Mouse (Mus musculus) myocyte (in vitro differentiated cells): ENCODE measurements at regions not wholly inside any gene's neighbourhood (a gene's known extent, or its start where the extent isn't known, plus 50 kb on each side); places are given as distances from the start of the nearest gene placed in this dataset.

Experiments
- CEBPB ChIP-seq: IDR thresholded peaks from 2 replicates; pipeline ENCODE4 v1.6.1; 2011; ENCODE audit warnings: mild to moderate bottlenecking, moderate library complexity; ENCODE audit not compliant: poor library complexity, insufficient read depth, severe bottlenecking
- E2F4 ChIP-seq: IDR thresholded peaks from one replicate; pipeline ENCODE4 v1.6.1; 2011; ENCODE audit warnings: mild to moderate bottlenecking, control low read depth, moderate library complexity; ENCODE audit not compliant: insufficient read depth
- MAX ChIP-seq: IDR thresholded peaks from one replicate; pipeline ENCODE4 v1.6.1; 2011; ENCODE audit warnings: low read depth, mild to moderate bottlenecking, control low read depth
- MYOD1 ChIP-seq, 3 experiments: IDR thresholded peaks; one replicate each; pipeline ENCODE4 v1.6.1; 2011; ENCODE audit warnings: control low read depth in 2 of 3, low read depth in 2 of 3, mild to moderate bottlenecking in 2 of 3, moderate library complexity in 1 of 3; ENCODE audit not compliant: insufficient read length in 2 of 3, control insufficient read depth in 1 of 3
- MYOG ChIP-seq, 3 experiments: IDR thresholded peaks; one replicate each; pipeline ENCODE4 v1.6.1; 2011; ENCODE audit warnings: control low read depth in 2 of 3, low read depth in 2 of 3, mild to moderate bottlenecking in 2 of 3; ENCODE audit not compliant: insufficient read length in 2 of 3, control insufficient read depth in 1 of 3, insufficient read depth in 1 of 3
- POLR2A ChIP-seq: IDR thresholded peaks from one replicate; pipeline ENCODE4 v1.6.1; 2011; ENCODE audit warnings: low read depth, mild to moderate bottlenecking, control low read depth, moderate library complexity; ENCODE audit not compliant: insufficient read length
- POLR2AphosphoS2 ChIP-seq: IDR thresholded peaks from one replicate; pipeline ENCODE4 v1.6.1; 2011; ENCODE audit warnings: low read depth, control low read depth; ENCODE audit not compliant: insufficient read length
- REST ChIP-seq: IDR thresholded peaks from one replicate; pipeline ENCODE4 v1.6.1; 2011; ENCODE audit warnings: mild to moderate bottlenecking, control low read depth, moderate library complexity; ENCODE audit not compliant: insufficient read depth, insufficient read length
- TCF12 ChIP-seq: IDR thresholded peaks from one replicate; pipeline ENCODE4 v1.6.1; 2011; ENCODE audit warnings: mild to moderate bottlenecking, control low read depth; ENCODE audit not compliant: poor library complexity, insufficient read depth, severe bottlenecking
- USF1 ChIP-seq: IDR thresholded peaks from one replicate; pipeline ENCODE4 v1.6.1; 2011; ENCODE audit warnings: low read depth, mild to moderate bottlenecking, control low read depth, moderate library complexity

DNA sequence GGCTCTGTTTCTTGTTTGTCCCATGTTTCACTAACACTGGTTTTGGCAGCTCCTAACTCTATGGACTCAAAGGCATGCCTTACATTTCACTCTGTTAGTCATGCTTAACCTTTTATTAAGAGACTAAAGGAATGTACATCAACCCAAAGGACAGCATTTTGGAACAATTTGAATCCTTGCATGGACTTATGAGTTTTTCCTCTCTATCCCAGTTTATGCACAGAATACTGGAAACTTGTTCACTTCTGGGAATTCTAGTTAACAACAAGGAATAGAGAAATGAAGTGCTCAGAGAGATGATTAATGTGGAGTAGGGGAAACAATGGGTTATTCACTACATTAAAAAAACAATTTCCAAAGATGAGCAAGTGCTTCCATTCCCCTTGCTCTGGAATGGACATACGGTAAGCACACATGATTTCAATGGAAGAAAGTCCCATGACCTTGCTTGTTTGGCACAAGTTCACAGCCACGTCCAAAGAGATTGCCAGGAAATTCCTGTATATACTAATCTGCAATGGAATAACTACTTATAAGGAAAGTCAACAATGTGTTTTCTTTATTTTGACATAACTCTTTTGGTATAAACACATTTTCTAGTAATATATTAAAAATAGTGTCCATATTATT lies 313.9 kb upstream of the Rasgrp1 start:
- TF ChIP-seq POLR2A (no peak), POLR2AphosphoS2 (no peak), MAX (no peak), CEBPB (no peak), REST (no peak), E2F4 (no peak), USF1 (no peak), MYOG (IDR thresholded peaks at IDR 0.05; ENCODE audit: control insufficient read depth in 1 of 3, insufficient read depth in 1 of 3, insufficient read length in 2 of 3, low read depth in 2 of 3) (no peak), TCF12 (no peak), MYOD1 (IDR thresholded peaks at IDR 0.05; ENCODE audit: control insufficient read depth in 1 of 3, insufficient read length in 2 of 3, low read depth in 2 of 3) (no peak)
